Mouse (Mus musculus) brain, embryonic 14.5 days (tissue): ENCODE results near the gene Acad11.

Experiments
- CTCF ChIP-seq: fragments of 200-500 bp; IDR thresholded peaks from 2 replicates; pipeline ENCODE4 v1.5.1; 2012; ENCODE audit warnings: inconsistent platforms, mild to moderate bottlenecking, moderate library complexity, borderline replicate concordance; ENCODE audit not compliant: insufficient read depth, insufficient read length; ENCODE audit errors: extremely low read depth
- POLR2A ChIP-seq: fragments of 200-500 bp; IDR thresholded peaks from 2 replicates; pipeline ENCODE4 v1.6.1; 2012; ENCODE audit warnings: mild to moderate bottlenecking, inconsistent platforms, borderline replicate concordance; ENCODE audit not compliant: poor library complexity, insufficient read depth, insufficient read length, severe bottlenecking; ENCODE audit errors: extremely low read depth

GRCm38 (mm10) chr9:104088555-104088954 lies 25.4 kb downstream of the Acad11 start:
- no peak for TF ChIP-seq CTCF
- TF ChIP-seq POLR2A, result no peak
